Mouse (Mus musculus) midbrain, embryonic 14.5 days (tissue): ENCODE measurements at regions not wholly inside any gene's neighbourhood (a gene's known extent, or its start where the extent isn't known, plus 50 kb on each side); places are given as distances from the start of the nearest gene placed in this dataset.

Experiments used
- ATAC-seq: fragments of 200-750 bp; cut with Nextera tagmentation; 2 replicates; pipeline ENCODE4 v1.8.0; 2017; ENCODE audit warnings: moderate number of reproducible peaks, moderate library complexity; ENCODE audit not compliant: low FRiP score, low TSS enrichment
- DNase-seq: peaks from one replicate; pipeline ENCODE4 v3.0.0-alpha.2; 2015
- H3K27ac ChIP-seq: fragments of 300-500 bp; sonication (generic); replicated peaks from 2 replicates; pipeline ENCODE4 v1.5.1; 2014; ENCODE audit warnings: mild to moderate bottlenecking, low read depth, low read length, moderate library complexity
- H3K27me3 ChIP-seq: fragments of 300-500 bp; sonication (generic); 2 replicates; pipeline ENCODE4 v1.6.1; 2014; ENCODE audit warnings: low read length, control low read depth, mixed read lengths; ENCODE audit not compliant: control insufficient read depth, insufficient read depth
- H3K36me3 ChIP-seq: fragments of 300-500 bp; sonication (generic); 2 replicates; pipeline ENCODE4 v1.6.1; 2014; ENCODE audit warnings: low read length, control low read depth; ENCODE audit not compliant: control insufficient read depth, insufficient read depth
- H3K4me1 ChIP-seq: fragments of 300-500 bp; sonication (generic); 2 replicates; pipeline ENCODE4 v1.6.1; 2014; ENCODE audit warnings: mild to moderate bottlenecking, antibody characterized with exemption, low read length, control low read depth; ENCODE audit not compliant: control insufficient read depth, insufficient read depth
- H3K4me2 ChIP-seq: fragments of 300-500 bp; sonication (generic); 2 replicates; pipeline ENCODE4 v1.6.1; 2014; ENCODE audit warnings: mild to moderate bottlenecking, low read length, moderate library complexity
- H3K4me3 ChIP-seq: fragments of 300-500 bp; sonication (generic); replicated peaks from 2 replicates; pipeline ENCODE4 v1.5.1; 2014; ENCODE audit warnings: low read depth, low read length
- H3K9ac ChIP-seq: fragments of 300-500 bp; sonication (generic); replicated peaks from 2 replicates; pipeline ENCODE4 v1.6.1; 2014; ENCODE audit warnings: mild to moderate bottlenecking, low read length, moderate library complexity
- H3K9me3 ChIP-seq: fragments of 300-500 bp; sonication (generic); 2 replicates; pipeline ENCODE4 v1.6.1; 2016; ENCODE audit warnings: low read length, control low read depth, mixed read lengths; ENCODE audit not compliant: control insufficient read depth
- WGBS: fragments of 180-500 bp; shearing (Covaris S2); extraction: QIAGEN DNeasy Blood & Tissue Kit; methylation state at CpG from one replicate; pipeline ENCODE4 v1.1.7; 2014; 5-methylcytosine and 5-hydroxymethylcytosine counted together

DNA sequence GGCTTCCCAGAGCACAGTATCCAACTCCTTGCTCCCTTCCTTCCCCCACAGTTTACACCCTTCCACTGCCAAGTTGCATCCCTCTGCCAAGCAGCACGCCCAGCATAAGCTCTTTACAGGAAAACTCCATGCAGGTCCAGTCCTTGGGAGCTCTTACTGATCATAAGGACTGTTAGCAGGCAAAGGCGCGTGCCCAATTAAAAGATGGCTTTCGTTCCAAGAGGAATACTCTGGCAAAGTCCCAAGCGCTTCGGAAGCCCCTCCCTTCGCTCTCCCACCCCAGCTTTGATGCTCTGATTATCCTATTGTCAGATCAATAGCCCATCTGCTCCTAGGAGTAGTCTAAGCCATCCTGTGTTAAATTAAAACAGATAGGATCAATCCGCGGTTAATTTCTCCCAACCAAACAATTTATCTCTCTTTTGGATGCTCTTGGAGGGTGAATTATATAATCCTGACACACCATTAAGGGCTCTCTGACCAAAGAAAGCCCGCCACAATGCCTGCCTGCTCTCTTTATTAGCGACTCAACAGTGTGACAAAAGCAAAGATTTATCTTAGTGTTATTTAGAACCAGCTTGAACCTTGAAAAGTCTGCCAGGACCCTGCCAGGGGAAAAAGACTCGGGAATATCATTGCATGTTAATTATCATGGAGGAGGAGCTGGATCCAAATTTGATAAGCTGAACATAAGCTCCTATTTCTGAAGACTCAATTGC is 312.5 kb downstream of the Gsdmc2 start:
- Histone ChIP-seq H3K36me3 (no peaks in the 10 kb centered on the region), H3K27ac (no peak overlapping the region), H3K4me1 (no peaks in the 10 kb centered on the region; the same call in 1 of the 2 replicates), H3K9ac (no peak overlapping the region), H3K4me3 (no peak overlapping the region), H3K27me3 (no peaks in the 10 kb centered on the region), H3K9me3 (no peaks in the 10 kb centered on the region), H3K4me2 (peak overlapping the region; percentile 40)
- DNase-seq (peak; percentile 81), ATAC-seq (peak; percentile 77)
- whole genome bisulfite sequencing: 13% methylated on average over 12 of the region's 12 CpGs

GRCm38 (mm10) chr15:63527318-63527717 is 317.7 kb downstream of the Gsdmc2 start:
- no peak overlapping the region for H3K27ac ChIP-seq
- no peak overlapping the region for H3K9ac ChIP-seq
- H3K4me2 ChIP-seq: no peak overlapping the region
- H3K4me3 ChIP-seq: no peak overlapping the region
- DNase-seq (no peak), ATAC-seq (no peak)
- H3K36me3 ChIP-seq: no peaks in the 10 kb centered on the region
- H3K4me1 ChIP-seq: no peaks in the 10 kb centered on the region
- 87% methylated on average over 2 of the region's 2 CpGs for WGBS
- no peaks in the 10 kb centered on the region for H3K9me3 ChIP-seq
- H3K27me3 ChIP-seq: no peaks in the 10 kb centered on the region

DNA sequence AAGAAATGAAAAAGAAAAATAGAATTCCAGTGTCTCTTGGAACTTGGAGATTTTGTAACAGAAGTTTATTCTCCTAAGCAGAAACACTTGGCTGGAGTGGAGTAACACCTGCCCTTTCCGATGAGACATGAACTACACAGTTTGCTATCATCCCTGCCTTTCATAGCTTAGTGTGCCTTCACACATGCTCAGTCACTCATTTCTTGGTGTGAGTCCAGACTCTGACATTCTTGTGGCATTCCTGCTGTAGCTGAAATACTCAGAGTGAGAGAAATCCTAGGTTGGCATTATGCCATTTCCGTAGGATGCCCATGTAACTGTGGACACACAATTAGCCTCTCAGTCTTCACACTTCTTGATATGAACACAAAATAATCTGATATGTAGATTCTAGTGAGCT is 318.2 kb downstream of the Gsdmc2 start:
- Histone ChIP-seq H3K4me3 (no peak overlapping the region), H3K9me3 (no peaks in the 10 kb centered on the region), H3K9ac (no peak overlapping the region), H3K36me3 (no peaks in the 10 kb centered on the region), H3K4me1 (no peaks in the 10 kb centered on the region), H3K27ac (no peak overlapping the region), H3K4me2 (no peak overlapping the region), H3K27me3 (no peaks in the 10 kb centered on the region)
- WGBS: 95% methylated on average over 2 of the region's 2 CpGs
- ATAC-seq: no peak
- peak; percentile 6 for DNase-seq

- H3K27ac ChIP-seq: no peak overlapping the region
- DNase-seq: no peak
- ATAC-seq: no peak
Measured at GRCm38 (mm10) chr15:63517301-63517700, 327.7 kb downstream of the Gsdmc2 start.

GRCm38 (mm10) chr15:63500453-63500852 is 344.5 kb downstream of the Gsdmc2 start:
- H3K4me1 ChIP-seq: no peaks in the 10 kb centered on the region
- no peaks in the 10 kb centered on the region for H3K27me3 ChIP-seq
- 10% methylated on average over 1 of the region's 1 CpGs for WGBS
- H3K9ac ChIP-seq: no peak overlapping the region
- no peak overlapping the region for H3K27ac ChIP-seq
- no peak overlapping the region for H3K4me2 ChIP-seq
- no peaks in the 10 kb centered on the region for H3K9me3 ChIP-seq
- no peaks in the 10 kb centered on the region for H3K36me3 ChIP-seq
- DNase-seq (no peak), ATAC-seq (no peak)
- H3K4me3 ChIP-seq: no peak overlapping the region

More at GRCm38 (mm10) chr15:63517301-63517700, 327.7 kb downstream of the Gsdmc2 start:
- Histone ChIP-seq H3K4me3 (no peak overlapping the region), H3K9me3 (no peaks in the 10 kb centered on the region), H3K9ac (no peak overlapping the region), H3K4me1 (no peaks in the 10 kb centered on the region), H3K27me3 (no peaks in the 10 kb centered on the region), H3K4me2 (no peak overlapping the region), H3K36me3 (no peaks in the 10 kb centered on the region)
- WGBS: 86% methylated on average over 3 of the region's 3 CpGs

DNA sequence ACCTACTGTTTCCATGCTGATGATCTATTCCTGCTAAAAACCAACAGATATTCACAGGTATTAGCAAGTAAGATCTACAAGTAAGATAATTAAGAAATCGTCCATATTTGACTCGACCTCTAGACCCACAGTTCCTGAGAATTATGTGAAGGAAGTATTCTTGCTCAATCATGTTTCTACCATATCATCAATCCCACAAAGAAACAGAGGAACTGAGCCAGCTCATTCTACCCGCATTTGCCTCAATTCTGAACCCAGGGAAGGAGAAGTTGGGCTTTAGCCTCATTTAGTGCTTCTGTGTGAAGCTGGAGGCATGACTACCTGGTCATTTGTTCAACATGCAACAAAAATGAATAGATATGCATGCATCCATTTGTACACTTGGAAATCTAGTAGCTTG is 346.5 kb downstream of the Gsdmc2 start:
- Histone ChIP-seq H3K4me1 (no peaks in the 10 kb centered on the region), H3K4me3 (no peak overlapping the region), H3K27ac (no peak overlapping the region), H3K9ac (no peak overlapping the region), H3K27me3 (no peaks in the 10 kb centered on the region), H3K9me3 (no peaks in the 10 kb centered on the region), H3K36me3 (no peaks in the 10 kb centered on the region), H3K4me2 (no peak overlapping the region)
- WGBS: 95% methylated on average over 3 of the region's 3 CpGs
- no peak for ATAC-seq
- DNase-seq: no peak

DNA sequence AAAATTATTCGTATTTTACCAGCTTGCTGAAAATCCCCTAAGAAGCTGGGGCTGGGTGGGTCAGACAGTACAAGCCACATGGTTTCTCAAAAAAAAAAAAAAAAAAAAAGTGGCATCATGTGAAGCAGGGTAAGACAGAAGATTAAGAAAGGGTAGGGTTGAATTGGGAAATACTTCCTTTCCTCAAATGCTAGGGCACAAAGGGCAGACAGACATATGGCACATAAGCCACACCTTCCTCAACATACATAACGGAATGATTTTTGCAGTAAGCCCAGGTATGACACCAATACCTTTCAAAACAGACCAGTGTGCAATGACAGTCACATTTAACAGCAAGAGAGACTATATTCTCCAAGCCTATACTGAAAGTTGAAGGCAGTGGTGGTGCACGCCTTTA is 347.8 kb downstream of the Gsdmc2 start:
- DNase-seq (no peak), ATAC-seq (no peak)
- H3K9ac ChIP-seq: no peak overlapping the region
- no peak overlapping the region for H3K4me2 ChIP-seq
- H3K4me3 ChIP-seq: no peak overlapping the region
- no peaks in the 10 kb centered on the region for H3K4me1 ChIP-seq
- H3K36me3 ChIP-seq: no peaks in the 10 kb centered on the region
- H3K27ac ChIP-seq: no peak overlapping the region
- H3K27me3 ChIP-seq: no peaks in the 10 kb centered on the region
- 95% methylated on average over 3 of the region's 3 CpGs for WGBS
- H3K9me3 ChIP-seq: no peaks in the 10 kb centered on the region

GRCm38 (mm10) chr15:63484910-63485309 is 360.1 kb downstream of the Gsdmc2 start:
- DNase-seq: no peak

DNA sequence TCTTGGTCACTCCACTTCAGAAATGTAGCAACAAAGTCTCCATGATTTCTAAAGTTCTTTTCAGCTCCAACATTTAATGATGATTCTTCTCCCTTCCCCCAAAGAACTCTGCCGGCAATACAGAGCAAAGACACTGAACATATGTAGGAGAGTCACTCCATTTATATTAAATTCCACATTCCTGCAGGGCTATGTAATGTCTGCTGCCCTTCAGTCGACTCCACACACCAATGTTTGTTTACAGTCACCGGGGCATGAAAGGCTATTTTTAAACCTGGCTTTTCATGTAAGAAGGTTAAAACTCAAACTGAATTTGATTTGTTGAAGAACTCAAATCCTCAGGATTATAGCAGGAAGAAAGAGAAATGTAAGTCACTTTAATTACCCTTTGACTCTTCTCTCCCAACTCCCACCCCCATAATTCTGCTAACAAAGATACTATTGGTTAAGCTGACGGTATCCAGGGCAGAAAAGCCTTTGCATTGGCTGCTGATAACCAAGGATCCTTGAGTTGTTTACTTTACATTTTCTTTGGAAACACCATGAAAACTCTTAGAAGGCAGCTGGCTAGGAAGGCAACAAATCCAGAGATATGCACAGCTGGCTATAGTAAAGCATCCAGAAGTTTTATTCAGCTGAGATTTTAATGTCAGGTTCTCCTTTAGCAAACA is 360.6 kb downstream of the Gsdmc2 start:
- Histone ChIP-seq H3K4me2 (no peak overlapping the region), H3K36me3 (no peaks in the 10 kb centered on the region), H3K9me3 (no peaks in the 10 kb centered on the region), H3K4me3 (no peak overlapping the region), H3K27me3 (no peaks in the 10 kb centered on the region), H3K4me1 (no peaks in the 10 kb centered on the region), H3K9ac (no peak overlapping the region), H3K27ac (no peak overlapping the region)
- ATAC-seq (no peak), DNase-seq (no peak)
- 50% methylated on average over 4 of the region's 4 CpGs for WGBS

More at GRCm38 (mm10) chr15:63484910-63485309, 360.1 kb downstream of the Gsdmc2 start:
- H3K9ac ChIP-seq: no peak overlapping the region
- no peaks in the 10 kb centered on the region for H3K9me3 ChIP-seq
- H3K4me3 ChIP-seq: no peak overlapping the region
- H3K27me3 ChIP-seq: no peaks in the 10 kb centered on the region
- H3K27ac ChIP-seq: no peak overlapping the region
- no peak for ATAC-seq
- H3K36me3 ChIP-seq: no peaks in the 10 kb centered on the region
- H3K4me1 ChIP-seq: no peaks in the 10 kb centered on the region
- WGBS: 74% methylated on average over 5 of the region's 5 CpGs
- no peak overlapping the region for H3K4me2 ChIP-seq
